Mouse (Mus musculus): ENCODE measurements around the gene Gcc1. TPM values are rescaled to one million over a fixed set of nuclear protein-coding genes. Genes with fewer than 3 reads are reported as not detected.
A peak's percentile ranks its signal among the peaks of the same experiment; 100 is the strongest.

The Gcc1 gene
- polyA plus RNA-seq, 1 experiment from 2014 or later, result 11.3 TPM

DNA sequence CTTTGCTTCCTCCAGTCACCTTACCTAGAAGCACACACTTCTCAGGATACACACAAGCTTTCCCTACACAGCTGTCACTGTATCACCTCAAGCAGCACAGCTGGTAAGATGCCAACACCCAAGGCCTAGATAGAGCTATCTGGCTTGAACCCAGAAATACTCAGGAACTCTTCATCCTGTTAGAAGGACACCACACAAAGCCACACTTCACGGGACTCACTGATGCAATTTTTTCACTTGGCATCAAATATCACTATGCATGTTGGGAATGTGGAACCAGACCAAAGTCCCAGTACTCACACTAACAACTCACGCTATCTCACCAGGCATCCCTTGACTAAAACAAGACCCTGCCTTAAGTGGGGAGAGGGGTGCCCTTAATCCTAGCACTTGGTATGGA, 8.5 kb downstream of the Gcc1 start:
- Histone ChIP-seq H3K36me3 (replicated peaks) (peaks cover 47% of the 10 kb centered on the region), H3K27ac (replicated peaks) (no peak overlapping the region), H3K27me3 (replicated peaks; ENCODE audit: low read depth, poor library complexity, severe bottlenecking) (no peaks in the 10 kb centered on the region), H3K4me3 (peak overlapping the region; percentile 77; the same call in 1 of the 2 replicates), H3K4me1 (peaks cover 33% of the 10 kb centered on the region), H3K9me3 (no peaks in the 10 kb centered on the region)
- 82% methylated on average over 2 of the region's 2 CpGs for WGBS
- DNase-seq (ENCODE audit: low spot score), result no peak

GRCm38 (mm10) chr6:28418449-28418848, 9.7 kb downstream of the Gcc1 start:
- Histone ChIP-seq H3K4me1 (peaks cover 25% of the 10 kb centered on the region), H3K27me3 (replicated peaks; ENCODE audit: low read depth, poor library complexity, severe bottlenecking) (no peaks in the 10 kb centered on the region), H3K27ac (replicated peaks) (no peak overlapping the region), H3K9me3 (no peaks in the 10 kb centered on the region), H3K4me3 (no peak overlapping the region), H3K36me3 (replicated peaks) (peaks cover 49% of the 10 kb centered on the region)
- no peak for DNase-seq (ENCODE audit: low spot score)
- WGBS, result 95% methylated on average over 14 of the region's 14 CpGs

DNA sequence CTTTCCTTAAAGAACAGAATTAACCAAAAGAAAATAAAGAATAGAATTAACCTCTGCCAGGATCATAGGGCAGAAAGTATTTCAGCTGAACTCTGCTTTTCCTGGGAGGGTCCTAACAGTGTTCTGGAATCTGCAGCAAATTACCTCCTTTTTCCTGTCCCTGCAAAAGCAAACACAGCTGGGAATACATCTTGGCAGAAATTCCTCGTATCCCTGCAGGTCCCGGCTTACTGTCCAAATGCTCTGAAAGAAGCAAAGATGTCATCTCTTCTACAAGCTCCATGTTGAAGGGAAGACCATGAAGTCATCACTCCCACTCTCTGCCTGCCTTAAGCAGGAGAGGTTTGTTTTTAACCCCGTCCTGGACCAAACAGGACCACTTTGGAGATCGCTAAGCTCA, 11.2 kb downstream of the Gcc1 start:
- no peak overlapping the region for H3K4me3 ChIP-seq
- WGBS, result 78% methylated on average over 4 of the region's 4 CpGs
- H3K27ac ChIP-seq (replicated peaks), result no peak overlapping the region
- H3K36me3 ChIP-seq (replicated peaks), result peaks cover 51% of the 10 kb centered on the region
- peaks cover 21% of the 10 kb centered on the region for H3K4me1 ChIP-seq
- no peak for DNase-seq (ENCODE audit: low spot score)
- H3K9me3 ChIP-seq, result no peaks in the 10 kb centered on the region
- H3K27me3 ChIP-seq (replicated peaks; ENCODE audit: low read depth, poor library complexity, severe bottlenecking), result no peaks in the 10 kb centered on the region

- Histone ChIP-seq H3K36me3 (replicated peaks) (peaks cover 21% of the 10 kb centered on the region), H3K4me3 (no peak overlapping the region), H3K27me3 (replicated peaks; ENCODE audit: low read depth, poor library complexity, severe bottlenecking) (no peaks in the 10 kb centered on the region), H3K27ac (replicated peaks) (no peak overlapping the region), H3K9me3 (no peaks in the 10 kb centered on the region), H3K4me1 (no peaks in the 10 kb centered on the region)
- no peak for DNase-seq (ENCODE audit: low spot score)
- WGBS, result 86% methylated on average over 2 of the region's 2 CpGs
These were observed 17.0 kb downstream of the Gcc1 start for GRCm38 (mm10) chr6:28411236-28411635.

DNA sequence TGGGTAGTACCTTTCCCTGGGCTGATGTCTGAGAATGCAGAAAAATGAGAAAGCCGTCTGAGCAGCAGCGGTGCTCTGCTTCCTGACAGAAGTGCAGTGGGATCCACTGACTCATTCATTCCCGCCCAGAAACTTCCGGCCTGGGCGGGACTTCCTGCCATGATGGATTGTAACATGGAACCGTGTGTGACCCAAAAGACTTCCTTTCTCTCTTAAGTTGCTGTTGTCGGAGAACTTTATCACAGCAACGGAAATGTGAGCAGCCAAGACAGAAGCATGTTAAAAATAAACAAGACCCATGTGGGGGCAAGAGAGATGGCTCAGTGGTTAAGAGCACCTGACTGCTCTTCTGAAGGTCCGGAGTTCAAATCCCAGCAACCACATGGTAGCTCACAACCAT, 18.1 kb downstream of the Gcc1 start:
- Histone ChIP-seq H3K4me3 (no peak overlapping the region), H3K27me3 (replicated peaks; ENCODE audit: low read depth, poor library complexity, severe bottlenecking) (no peaks in the 10 kb centered on the region), H3K4me1 (no peaks in the 10 kb centered on the region), H3K27ac (replicated peaks) (no peak overlapping the region), H3K9me3 (peaks cover under 1% of the 10 kb centered on the region; the same call in 1 of the 2 replicates), H3K36me3 (replicated peaks) (peaks cover 9% of the 10 kb centered on the region)
- no peak for DNase-seq (ENCODE audit: low spot score)
- 86% methylated on average over 9 of the region's 9 CpGs for WGBS

- 94% methylated on average over 4 of the region's 4 CpGs for WGBS
- no peaks in the 10 kb centered on the region for H3K4me1 ChIP-seq
- H3K36me3 ChIP-seq (replicated peaks), result no peaks in the 10 kb centered on the region
- peaks cover 46% of the 10 kb centered on the region for H3K27me3 ChIP-seq (replicated peaks; ENCODE audit: low read depth, poor library complexity, severe bottlenecking)
- no peak overlapping the region for H3K27ac ChIP-seq (replicated peaks)
- no peak for DNase-seq (ENCODE audit: low spot score)
- no peak overlapping the region for H3K4me3 ChIP-seq
- H3K9me3 ChIP-seq, result 0 out of 2 replicates have a peak, but pooled peaks cover 9% of the 10 kb centered on the region
These were observed 28.4 kb downstream of the Gcc1 start for GRCm38 (mm10) chr6:28399791-28400190.

DNA sequence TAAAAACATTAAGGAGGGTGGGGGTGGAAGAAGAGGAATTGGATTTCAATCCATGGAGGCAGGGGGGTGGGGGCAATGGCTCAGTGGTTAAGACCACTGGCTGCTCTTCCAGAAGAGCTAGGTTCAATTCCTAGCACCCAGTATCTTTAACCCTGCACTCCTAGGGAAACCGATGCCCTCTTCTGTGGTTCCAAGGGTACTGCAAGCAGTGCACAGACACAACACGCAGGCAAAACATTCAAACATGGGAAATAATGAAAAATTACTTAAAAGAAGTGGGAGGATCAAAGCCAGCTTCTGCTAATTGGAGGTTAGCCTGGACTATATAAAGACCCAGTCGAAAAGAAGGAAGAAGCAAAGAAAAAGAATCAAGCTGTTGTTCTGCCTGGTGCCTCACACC, 29.5 kb downstream of the Gcc1 start:
- Histone ChIP-seq H3K36me3 (replicated peaks) (no peaks in the 10 kb centered on the region), H3K27me3 (replicated peaks; ENCODE audit: low read depth, poor library complexity, severe bottlenecking) (peaks cover 57% of the 10 kb centered on the region)
- 90% methylated on average over 3 of the region's 3 CpGs for WGBS

DNA sequence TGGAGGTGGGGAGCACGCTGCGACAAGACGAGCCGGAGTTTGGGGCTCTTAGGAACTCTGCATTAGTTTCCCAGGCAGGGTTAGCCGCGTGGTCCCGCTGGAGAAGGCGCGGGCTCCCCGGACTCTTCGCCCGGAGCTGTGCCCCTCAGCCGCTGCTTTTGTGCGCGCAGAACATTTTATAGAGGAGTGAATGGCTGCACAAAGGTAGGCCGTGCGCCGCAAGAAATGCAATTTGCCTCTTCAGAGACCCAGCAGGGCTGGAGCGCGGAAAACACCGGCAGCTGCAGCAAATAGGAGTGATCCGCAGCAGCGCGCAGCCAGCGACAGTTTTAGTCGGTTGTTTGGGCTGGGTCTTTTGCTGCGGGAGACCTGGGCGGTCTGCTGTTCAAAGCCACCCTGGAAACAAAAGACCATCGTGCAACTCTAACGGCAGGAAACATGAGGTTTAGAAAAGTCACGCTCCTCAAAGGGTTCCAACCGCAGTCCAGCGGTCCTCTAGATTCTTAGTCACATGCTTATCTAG, 30.4 kb downstream of the Gcc1 start, which contains the start of gene Zfp800:
Gene Zfp800, minus strand, starts transcription at position 325 of the 523 bp plus-strand sequence.
- Histone ChIP-seq H3K4me1 (no peaks in the 10 kb centered on the region), H3K36me3 (replicated peaks) (no peaks in the 10 kb centered on the region), H3K27me3 (replicated peaks; ENCODE audit: low read depth, poor library complexity, severe bottlenecking) (peaks cover 58% of the 10 kb centered on the region), H3K9me3 (0 out of 2 replicates have a peak, but pooled peaks cover 6% of the 10 kb centered on the region), H3K4me3 (peak within 1 kb of the TSS; percentile 59), H3K27ac (replicated peaks) (peak within 1 kb of the TSS; percentile 78)
- DNase-seq (ENCODE audit: low spot score), result peak; percentile 72
- WGBS, result under 1% methylated on average over 33 of the region's 33 CpGs

More for the DNA sequence above, 29.5 kb downstream of the Gcc1 start:
- Histone ChIP-seq H3K4me3 (no peak overlapping the region), H3K27ac (replicated peaks) (no peak overlapping the region), H3K4me1 (no peaks in the 10 kb centered on the region), H3K9me3 (0 out of 2 replicates have a peak, but pooled peaks cover 6% of the 10 kb centered on the region)
- no peak for DNase-seq (ENCODE audit: low spot score)

DNA sequence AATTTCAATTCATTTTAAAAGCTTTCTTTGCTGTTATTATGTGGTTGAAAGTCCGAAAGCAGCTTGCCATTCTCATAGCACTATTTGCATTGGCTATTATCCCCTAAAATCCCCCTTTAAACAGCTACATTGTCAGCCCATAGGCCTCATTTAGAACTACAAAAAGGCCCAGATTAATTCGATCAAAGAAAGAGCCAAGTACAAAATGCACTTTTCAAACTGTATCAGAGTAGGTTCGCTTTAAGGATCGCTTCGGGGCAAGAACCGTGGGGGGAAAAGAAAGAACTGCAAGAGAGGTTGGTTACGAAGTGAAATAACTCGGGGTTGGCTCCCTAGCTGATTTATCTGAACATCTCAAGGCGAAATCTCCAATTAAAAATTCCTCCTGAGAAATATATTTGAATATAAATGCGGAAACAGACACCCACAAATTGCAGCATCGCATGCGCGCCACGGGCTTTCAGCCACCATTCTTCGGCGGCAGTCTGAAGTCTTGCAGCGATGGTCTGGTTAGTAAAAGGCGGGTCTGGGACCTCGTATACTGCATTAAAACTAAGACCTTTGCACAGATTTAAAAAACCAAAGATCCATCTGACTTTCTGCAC, 31.2 kb downstream of the Gcc1 start:
- WGBS, result 1% methylated on average over 19 of the region's 19 CpGs
- no peaks in the 10 kb centered on the region for H3K4me1 ChIP-seq
- H3K36me3 ChIP-seq (replicated peaks), result no peaks in the 10 kb centered on the region
- peak overlapping the region; percentile 78 for H3K27ac ChIP-seq (replicated peaks)
- H3K9me3 ChIP-seq, result 0 out of 2 replicates have a peak, but pooled peaks cover 6% of the 10 kb centered on the region
- peak; percentile 57 for DNase-seq (ENCODE audit: low spot score)
- H3K4me3 ChIP-seq, result peak overlapping the region; percentile 59
- H3K27me3 ChIP-seq (replicated peaks; ENCODE audit: low read depth, poor library complexity, severe bottlenecking), result peaks cover 58% of the 10 kb centered on the region

DNA sequence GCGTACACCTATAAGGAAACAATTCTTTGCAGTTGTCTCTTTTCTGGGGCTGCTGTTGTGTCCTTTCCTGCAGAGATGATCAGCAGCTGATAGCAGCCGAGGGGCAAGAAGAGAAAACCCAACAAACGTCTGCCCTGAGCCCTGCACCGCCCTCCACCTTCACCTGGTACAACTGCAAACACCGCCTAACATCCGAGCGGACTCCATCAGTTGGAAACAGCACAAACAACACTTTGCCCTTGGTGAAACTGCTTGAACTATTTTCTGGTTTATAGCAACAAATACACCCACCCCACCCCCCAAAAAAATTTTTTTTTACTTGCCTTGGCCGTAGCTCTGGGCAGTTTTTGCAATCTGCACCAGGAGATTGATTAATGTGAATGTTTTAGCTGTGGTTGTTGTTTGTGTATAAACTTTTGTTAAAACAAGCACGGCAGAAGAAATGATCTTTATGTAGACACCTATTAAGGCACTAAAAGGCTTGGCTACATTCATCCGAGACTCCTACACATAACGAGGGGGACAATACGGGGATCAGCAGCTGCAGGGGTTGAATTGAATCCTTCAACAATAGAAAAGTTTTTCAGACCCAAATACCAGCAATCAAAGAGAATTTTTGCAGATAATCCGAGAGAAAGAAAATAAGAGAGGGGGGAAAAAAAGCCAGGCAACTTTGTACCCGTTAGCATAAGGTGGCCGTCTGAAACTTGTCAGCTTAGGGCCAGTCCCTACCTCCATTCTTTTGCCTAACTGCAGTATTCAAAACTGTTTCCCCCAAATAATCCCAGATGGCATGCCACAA, 31.9 kb downstream of the Gcc1 start:
- Histone ChIP-seq H3K4me1 (no peaks in the 10 kb centered on the region), H3K36me3 (replicated peaks) (no peaks in the 10 kb centered on the region), H3K27ac (replicated peaks) (no peak overlapping the region), H3K9me3 (0 out of 2 replicates have a peak, but pooled peaks cover 6% of the 10 kb centered on the region), H3K4me3 (peak overlapping the region; percentile 59), H3K27me3 (replicated peaks; ENCODE audit: low read depth, poor library complexity, severe bottlenecking) (peaks cover 58% of the 10 kb centered on the region)
- WGBS, result 17% methylated on average over 15 of the region's 15 CpGs
- DNase-seq (ENCODE audit: low spot score), result peak; percentile 38

- Histone ChIP-seq H3K27me3 (replicated peaks; ENCODE audit: low read depth, poor library complexity, severe bottlenecking) (peaks cover 4% of the 10 kb centered on the region), H3K4me3 (no peak overlapping the region), H3K36me3 (replicated peaks) (no peaks in the 10 kb centered on the region), H3K9me3 (no peaks in the 10 kb centered on the region), H3K27ac (replicated peaks) (no peak overlapping the region), H3K4me1 (no peaks in the 10 kb centered on the region)
- WGBS, result 92% methylated on average over 3 of the region's 3 CpGs
- no peak for DNase-seq (ENCODE audit: low spot score)
These were observed 39.2 kb downstream of the Gcc1 start for GRCm38 (mm10) chr6:28389038-28389437.

DNA sequence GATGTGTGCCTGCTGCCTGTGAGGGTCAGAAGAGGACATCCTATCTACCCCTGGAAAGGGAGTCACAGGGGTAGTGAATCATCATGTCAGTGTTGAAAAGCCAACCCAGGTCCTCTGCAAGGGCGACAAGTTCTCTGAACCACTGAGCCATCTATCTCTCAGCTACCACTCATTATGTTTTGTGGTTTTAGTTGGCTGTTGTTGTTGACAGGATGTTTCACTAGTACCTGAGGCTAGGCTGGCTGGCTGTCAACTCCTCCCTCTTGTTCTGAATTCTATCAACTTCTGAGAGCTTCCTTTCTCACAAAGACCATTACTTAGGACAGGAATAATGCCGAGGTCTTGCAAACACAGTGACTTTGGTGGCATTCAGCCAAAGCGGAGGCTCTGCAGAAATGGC, 43.0 kb downstream of the Gcc1 start:
- DNase-seq (ENCODE audit: low spot score), result no peak

More for the DNA sequence above, 43.0 kb downstream of the Gcc1 start:
- Histone ChIP-seq H3K27me3 (replicated peaks; ENCODE audit: low read depth, poor library complexity, severe bottlenecking) (no peaks in the 10 kb centered on the region), H3K27ac (replicated peaks) (no peak overlapping the region), H3K4me1 (no peaks in the 10 kb centered on the region), H3K4me3 (no peak overlapping the region), H3K36me3 (replicated peaks) (no peaks in the 10 kb centered on the region), H3K9me3 (no peaks in the 10 kb centered on the region)
- WGBS, result 85% methylated on average over 3 of the region's 3 CpGs

All from embryonic facial prominence, embryonic 10.5 days (tissue).